Mouse (Mus musculus) heart, postnatal 0 days (tissue): Measurements from ENCODE around the gene Prkar2b.

ENCODE experiments used
- CTCF ChIP-seq: IDR thresholded peaks from 2 replicates; pipeline ENCODE4 v1.5.1; 2016; ENCODE audit warnings: antibody characterized with exemption, control low read depth, low read depth
- EP300 ChIP-seq: IDR thresholded peaks from 2 replicates; pipeline ENCODE4 v1.6.1; 2016; ENCODE audit warnings: antibody characterized with exemption, low read depth

GRCm38 (mm10) chr12:31964074-31964473 lies 97.0 kb downstream of the Prkar2b start:
- TF ChIP-seq CTCF (no peak), EP300 (no peak)
